Mouse (Mus musculus) WW6 (cell line): Measurements from ENCODE around the gene Tmc7.

ENCODE experiments used
- DNase-seq: peaks from one replicate; pipeline ENCODE4 v3.0.0-alpha.2; 2013; ENCODE audit warnings: low read depth, low spot score

Gene Tmc7

DNA sequence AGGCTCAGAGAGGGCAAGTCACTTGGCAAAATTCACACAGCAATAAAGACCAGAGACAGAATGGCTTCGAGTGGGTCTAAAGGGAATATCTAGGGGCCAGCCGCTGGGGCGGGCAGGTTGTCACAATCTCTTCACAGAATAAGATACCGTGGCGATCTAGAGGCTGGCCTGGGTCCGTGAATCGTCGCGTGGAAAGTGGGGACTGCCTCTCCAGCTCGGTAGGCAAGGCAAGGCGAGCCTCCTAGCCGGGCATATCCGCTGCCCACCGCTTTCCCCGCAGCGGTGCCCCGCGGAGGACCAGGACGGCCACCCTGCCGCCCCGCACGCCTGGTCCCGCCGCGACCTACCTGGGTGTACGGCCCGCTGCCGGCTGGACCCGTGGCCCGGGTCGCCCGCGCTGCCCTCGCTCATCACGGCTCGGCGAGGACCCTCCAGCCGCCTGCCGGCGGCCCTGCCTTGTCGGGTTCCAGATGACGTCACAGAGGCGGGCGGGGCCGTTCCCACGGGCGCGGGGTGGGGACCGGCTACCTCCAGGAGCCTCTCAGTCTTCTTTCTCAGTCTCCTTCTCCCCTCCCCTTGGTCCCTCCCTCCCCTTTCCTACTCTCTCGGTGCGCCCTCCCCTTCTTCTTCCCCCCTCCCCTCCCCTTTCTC lies at the start of gene Tmc7:
Gene Tmc7, minus strand, starts transcription at position 480 of the 651 bp plus-strand sequence.
- no peak for DNase-seq

DNA sequence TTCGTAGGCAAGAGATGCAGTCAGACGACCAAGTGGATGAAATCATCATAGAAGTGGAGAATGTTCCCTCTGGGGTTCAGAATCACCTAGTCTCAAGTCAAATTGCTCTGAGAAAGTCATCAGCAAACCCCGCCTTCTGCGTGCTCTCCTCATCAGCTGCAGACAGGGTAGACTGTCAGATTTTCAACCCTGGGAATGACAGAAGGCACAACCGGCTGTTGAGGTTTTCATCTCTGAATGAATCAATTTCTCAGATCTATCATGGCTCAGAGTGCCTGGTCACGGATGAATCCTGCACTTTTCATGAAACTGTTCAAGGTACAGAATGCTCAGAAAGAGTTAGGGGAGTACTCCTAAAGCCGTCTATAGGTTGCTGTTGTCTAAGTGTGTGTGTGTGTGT lies 49.4 kb upstream of the Tmc7 start:
- DNase-seq, result no peak

DNA sequence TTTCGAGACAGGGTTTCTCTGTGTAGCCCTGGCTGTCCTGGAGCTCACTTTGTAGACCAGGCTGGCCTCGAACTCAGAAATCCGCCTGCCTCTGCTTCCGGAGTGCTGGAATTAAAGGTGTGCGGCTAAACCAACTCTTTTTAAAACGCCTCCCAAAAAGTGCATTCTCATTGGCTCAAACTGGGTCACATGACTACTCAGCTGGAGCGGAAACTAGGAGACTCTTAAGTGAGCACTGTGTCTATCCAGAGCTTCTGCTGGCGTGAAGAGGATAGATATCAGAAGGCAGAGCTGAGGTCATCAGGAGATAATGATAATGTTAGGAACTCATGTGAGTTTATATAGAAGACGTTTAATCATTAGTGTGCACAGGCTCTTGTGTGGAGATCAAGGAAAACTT lies 48.6 kb upstream of the Tmc7 start:
- no peak for DNase-seq

DNA sequence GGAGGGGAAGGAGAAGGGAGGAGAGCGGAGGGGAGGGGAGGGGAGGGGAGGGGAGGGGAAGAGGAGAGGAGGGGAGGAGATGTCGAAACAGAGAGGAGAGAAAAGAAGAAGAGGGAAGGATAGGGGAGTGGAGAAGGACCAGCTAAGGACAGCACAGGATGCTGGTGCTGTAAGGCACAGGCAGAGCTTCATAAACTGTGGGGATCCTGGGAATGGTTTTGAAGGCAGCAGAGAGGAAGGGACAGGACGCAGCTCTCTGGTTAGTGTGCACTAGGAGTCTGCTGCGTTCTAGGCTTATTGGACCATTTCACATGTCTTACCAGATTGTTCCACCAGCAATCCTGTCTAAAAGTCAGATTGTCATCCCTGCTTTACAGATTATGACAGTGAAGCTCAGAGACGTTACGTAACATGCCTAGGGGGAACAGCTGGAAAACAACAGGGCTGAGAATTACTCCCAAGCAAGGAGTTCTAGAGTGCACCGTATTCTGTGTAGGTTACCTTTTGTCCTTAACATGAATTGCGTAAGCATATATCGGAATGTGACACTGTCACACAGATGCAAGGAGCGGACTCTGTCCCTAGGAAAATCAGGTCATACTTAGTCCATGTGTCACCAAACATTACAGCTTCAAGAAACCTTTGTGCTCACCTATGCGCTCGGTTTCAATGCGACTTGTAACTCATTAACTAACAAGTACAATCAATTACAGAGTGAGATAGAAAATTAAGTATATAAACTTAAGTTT lies 43.2 kb upstream of the Tmc7 start:
- no peak for DNase-seq

DNA sequence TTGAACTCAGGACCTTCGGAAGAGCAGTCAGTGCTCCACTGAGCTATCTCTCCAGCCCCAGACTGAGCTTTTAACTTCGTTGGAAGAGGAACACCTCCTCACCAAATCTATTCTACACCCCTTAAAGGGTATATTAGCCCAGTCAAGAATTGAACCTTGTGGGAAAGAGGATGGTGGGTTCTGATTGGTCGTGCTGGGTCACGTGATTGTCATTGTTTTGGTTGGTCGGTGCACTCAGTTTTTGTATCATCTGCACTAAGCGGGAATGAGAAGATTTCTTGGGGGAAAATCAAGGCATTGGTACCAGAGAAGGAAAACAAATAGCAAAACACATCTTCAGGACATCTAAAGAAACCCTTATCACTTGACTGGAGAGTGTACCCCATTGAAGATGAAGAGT lies 36.6 kb upstream of the Tmc7 start:
- no peak for DNase-seq

DNA sequence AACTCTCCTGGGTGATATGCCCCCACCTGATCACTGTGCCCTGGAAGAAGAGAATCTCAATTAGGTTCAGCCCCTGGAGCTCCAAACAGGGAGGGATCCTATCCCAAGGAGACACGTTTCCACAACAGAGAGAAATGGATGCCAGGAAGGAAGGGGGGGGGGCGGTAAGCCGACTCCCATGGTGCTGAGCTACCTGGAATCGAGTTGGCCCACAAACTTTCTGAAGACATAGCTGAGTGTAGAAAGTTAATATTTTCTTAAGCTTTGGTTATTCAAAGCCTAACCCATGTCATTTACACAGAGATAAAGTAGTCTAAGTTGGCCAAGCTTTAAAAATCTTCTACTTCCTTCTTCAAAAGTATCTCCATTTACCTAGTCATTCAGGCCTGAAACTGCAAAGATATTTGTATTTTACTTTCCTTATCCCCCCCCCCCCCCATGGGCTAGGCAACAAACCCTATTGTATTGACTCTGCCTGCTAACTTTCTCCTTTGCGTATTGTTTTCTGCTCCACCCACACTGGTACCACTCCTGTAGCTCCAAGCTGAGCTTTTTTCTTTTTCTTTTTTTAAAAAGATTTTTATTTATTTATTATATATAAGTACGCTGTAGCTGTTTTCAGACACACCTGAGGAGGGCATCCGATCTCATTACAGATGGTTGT lies 35.8 kb upstream of the Tmc7 start:
- no peak for DNase-seq

DNA sequence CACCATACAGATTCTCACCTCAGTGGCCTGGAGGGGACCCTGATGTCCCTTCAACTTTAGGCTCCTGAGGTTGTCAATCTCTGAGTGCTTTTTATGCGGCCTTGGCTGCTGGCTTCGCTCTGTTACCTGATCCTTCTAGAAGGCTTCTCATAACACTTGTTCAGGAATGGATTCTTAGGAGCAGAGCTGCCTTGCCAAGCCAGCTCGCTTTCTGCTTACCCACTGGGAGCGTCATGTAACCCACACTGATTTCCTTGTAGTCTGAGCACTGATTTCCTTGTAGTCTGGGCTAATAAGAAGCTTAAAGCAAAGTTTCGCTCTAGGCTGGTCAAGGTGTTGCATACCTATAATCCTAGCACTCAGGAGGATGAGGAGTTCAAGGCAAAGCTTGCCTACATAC lies 33.6 kb upstream of the Tmc7 start:
- DNase-seq, result no peak

DNA sequence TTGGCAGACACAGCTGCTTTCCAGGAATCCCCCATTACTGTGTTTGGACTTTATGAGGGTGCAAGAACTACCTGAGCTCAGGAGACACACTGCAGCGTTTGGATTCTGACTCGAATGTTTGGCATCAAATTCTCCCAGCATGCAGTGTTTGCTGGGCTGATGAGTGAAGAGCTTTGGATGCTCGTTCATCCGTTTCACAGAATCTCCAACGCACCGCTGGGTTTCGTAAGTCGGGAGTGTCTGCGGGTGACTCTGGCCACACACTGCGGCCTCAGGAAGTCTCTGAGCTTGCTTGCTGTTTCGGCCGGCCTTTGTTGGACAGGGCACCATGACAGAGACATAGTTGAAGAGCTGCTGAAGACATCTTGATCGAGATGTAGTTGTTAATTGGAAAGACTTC lies 29.5 kb upstream of the Tmc7 start:
- DNase-seq, result no peak

DNA sequence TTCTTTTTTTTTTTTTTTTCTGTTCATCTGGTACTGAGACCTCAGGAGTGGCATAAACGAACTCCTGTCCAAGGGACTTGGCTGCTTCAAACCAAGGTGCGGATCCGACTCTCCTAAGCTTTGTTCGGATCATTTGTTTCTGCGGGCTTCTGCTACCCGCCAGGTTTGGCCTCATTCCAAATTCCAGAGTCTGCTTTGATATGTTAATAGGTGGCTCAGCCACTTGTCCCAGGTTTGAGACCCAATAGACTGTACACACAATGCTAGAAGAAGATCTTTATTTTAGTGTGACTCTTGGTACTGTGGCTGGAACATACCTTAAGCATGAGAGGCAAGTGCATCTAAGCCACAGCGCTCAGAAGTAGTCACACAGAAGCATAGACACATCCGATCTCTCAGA lies 27.4 kb upstream of the Tmc7 start:
- no peak for DNase-seq

DNA sequence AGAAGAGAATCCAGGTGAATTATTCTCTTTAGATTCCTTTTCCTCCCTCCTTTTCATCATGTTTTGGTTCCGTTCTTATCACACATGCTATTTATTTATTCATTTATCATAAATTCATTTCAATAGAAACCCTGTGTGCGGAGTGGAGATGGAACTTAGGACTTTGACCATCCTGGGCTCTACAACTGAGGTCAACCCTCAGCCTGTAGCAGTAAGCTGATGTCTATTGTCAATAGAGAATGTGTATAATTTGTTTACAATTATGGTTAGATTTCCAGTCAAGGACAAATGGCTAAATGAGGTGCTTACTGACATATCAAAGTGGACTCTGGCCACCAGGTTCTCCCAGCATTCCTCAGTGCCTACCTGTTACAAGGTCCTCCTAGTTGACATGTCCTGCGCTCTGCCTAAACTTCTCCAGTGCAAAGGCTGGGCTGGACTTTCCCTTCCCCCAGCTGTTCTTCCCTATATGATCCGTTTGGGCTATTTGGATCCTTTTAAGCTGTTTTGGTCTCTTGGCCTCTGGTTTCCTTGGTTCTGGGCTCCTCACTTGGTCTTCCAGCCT lies 26.7 kb upstream of the Tmc7 start:
- DNase-seq, result no peak

DNA sequence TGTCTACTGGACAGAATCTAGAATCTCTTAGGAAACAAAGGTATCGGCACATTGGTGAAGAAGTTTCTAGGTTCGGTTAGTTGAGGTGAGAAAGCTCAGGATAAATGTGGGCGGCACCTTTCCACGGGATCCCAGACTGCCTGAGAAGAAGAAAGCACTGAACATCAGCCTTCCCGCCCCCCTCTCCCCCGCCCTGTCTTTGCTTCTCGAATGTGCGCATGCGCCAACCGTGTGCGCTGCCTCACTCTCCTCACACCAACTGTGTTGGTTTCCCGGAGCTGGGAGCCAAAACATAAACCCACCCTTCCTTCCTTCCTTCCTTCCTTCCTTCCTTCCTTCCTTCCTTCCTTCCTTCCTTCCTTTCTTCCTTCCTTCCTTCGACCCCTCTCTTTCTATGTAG lies 26.2 kb upstream of the Tmc7 start:
- DNase-seq, result no peak

DNA sequence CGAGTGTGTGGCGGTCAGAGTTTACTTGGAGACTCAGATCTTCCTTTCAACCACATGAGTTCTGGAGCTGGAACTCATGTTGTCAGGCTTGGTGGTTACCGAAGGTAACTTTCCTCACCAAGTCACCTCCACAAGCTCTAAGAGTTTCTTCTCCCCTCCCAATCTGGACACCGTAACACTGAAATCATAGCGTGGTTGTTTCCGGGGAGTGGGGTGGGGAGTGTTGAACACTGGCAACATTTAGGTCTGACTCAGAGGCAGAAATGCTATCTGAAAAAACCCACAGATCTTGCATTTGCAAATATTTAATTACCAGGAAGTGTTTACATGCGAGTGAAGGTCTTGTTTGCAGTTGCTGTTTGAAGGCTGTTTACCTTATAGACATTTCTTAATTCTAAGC lies 25.3 kb upstream of the Tmc7 start:
- no peak for DNase-seq

DNA sequence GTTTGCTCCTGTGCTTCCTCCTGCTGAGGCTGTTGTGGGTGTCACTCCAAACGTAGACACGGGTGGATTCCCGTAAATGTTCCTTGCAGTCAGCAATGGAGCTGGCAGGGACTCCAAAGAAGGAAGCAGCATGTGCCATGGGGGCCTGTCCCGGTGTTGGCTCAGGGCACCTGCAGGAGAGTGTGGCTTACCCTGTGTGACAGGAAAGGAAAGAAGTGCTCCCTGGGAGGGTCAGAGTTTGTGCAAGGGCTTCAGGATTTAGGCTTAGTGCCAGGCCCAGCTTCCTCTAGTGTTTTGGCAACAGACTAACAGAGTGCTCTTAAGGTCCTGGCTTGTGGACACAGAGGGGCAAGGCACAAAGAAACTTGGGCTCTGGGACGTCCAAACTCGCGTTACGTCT lies 20.3 kb upstream of the Tmc7 start:
- DNase-seq, result no peak

DNA sequence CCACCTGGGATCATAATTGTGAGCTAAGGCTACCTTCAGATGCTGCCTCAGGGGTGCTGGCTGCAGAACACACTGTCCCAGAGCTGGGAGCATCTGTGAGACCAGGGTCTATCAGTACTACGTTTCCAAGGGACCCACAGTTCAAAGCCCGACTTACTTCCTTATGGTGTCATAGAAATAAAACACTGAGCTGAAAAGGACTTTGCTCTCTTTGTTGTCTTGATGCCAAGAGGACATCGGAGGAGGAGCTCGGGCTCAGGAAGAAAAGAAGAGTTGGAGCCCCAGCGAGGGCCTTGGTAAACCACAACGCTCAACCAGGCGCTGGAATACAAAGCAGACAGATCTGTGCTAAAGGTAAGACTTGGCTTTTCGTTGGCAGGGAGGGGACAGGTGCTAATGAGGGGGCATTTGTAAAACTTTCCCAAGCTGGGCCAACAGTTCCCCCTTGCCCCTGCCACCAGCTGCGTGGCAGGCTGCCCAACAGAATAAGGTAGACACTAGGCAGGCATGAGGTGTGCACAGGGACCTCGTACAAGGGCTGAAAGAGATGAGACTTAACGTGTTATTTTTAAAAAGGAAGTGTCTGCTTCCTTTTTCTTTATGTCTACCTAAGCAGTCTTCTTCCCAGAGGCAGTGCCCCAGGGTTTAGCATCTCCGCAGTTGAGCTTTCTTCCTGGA lies 15.6 kb upstream of the Tmc7 start:
- DNase-seq, result no peak

DNA sequence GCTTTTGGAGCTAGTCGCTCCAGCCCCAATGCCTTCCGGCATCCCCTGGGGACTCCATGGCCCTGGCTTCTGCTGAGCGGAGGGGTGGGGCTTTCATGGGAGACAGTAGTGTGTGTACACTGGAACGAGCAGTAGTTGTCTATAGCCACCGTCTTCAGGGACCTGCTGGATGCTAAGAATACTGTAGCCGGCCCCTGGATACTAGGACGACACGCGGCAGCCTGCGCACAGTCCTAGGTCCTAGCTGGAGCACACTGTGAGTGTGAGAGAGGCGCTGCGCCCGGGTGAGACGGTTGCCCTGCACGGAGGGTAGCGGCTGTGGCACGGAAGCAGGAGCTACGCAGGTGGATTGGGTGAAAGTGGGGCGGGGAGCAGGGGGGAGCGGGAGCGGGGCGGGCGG lies 12.7 kb upstream of the Tmc7 start, which contains the start of gene Tmc5:
Gene Tmc5, plus strand, starts transcription at position 97 of the 400 bp plus-strand sequence.
- no peak for DNase-seq

DNA sequence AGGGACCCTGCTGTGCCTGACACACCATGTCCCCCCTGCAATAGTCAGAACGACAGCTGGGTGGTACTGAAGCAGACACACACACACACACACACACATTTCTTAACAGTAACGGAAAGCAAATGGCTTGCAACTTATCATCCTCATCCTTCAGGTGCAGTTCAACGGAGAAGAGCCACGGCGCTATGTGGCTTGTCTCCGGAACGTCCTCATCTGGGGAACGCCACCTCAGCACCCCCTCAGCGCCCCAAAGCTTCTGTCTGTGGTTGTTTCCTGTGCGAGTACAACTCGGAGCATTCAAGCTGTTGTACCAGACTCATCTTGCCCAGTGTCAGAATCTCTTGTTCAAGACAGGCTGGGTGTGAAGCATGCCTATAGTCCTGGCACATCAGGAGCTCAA lies 11.7 kb upstream of the Tmc7 start:
- no peak for DNase-seq

DNA sequence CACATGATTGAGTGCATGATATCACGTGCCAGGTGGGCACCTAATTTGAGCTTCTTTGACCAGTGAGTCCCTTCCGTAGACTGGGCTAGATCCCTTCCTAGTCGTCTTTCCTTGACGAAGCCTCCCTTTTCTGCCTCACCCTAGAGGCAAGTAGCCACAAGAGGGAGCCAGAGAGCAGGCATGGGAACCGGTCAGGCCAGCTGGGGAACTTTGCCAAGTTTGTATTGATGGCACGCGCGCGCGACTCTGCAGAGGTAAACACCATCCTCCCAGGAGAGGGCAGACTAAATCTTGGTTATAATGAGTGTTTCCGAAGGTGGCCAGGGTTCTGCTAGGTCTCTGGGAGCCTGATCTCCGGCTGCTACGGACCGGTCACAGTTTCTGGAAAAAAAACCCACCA lies 10.7 kb upstream of the Tmc7 start:
- peak; percentile 65 for DNase-seq

DNA sequence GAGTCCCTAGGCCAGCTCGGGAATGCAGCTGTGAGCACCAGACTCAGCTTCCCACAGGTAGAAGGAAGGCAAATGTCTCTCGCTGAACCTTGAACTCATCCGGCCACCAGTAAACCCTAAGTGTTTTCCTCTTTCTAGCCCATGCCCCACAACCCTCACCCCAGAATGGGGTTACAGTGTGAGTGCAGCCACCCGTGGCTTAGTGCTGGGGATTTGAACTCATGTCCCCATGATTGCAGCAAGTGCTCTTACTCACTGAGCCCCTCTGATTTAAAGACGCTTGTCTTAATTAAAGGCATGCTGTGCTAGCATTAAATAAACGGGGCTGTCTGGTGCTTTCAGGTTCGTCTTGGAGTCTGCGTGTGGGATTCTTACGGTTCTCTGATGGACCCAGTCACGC lies 10.1 kb upstream of the Tmc7 start:
- DNase-seq, result no peak

DNA sequence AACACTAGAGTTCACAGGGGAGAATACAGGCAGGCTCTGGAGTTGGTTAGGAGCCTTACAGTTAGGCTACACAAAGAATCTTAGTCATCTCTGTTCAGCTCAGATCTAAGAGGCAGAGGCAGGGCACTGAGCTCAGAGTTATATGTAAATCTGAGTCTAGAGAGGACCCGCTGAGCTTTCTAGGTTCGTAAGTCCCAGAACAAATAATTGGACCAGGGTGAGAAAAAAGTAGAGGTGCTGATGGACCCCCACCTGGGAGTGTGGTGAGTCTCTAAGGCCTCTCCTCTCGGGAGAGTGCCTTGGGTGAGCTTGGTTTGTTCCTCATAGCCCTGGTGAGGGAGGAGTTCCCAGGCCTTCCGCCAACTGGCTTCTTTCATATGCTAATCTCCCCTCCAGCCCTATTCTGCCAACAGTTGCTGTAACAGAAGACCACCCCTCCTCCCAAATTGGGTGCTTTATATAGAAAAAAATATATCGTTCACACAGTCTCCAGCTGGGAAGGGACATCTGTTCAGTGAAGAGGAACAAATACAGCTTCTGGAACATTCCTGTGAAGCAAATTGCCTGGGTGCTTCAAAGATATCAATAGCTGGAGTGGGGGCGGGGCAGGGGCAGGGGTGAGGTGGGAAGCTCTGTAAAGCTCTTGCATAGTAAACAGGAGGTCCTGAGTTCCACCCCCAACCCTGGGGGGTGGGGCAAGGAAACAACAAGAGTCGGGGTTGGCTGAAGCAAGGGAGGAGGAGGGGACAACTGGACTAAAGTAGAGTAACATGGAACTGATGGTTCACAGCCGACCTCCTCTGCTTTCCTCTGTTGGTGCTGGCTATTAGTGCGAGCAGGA lies 9.3 kb upstream of the Tmc7 start:
- peak; percentile 85 for DNase-seq

DNA sequence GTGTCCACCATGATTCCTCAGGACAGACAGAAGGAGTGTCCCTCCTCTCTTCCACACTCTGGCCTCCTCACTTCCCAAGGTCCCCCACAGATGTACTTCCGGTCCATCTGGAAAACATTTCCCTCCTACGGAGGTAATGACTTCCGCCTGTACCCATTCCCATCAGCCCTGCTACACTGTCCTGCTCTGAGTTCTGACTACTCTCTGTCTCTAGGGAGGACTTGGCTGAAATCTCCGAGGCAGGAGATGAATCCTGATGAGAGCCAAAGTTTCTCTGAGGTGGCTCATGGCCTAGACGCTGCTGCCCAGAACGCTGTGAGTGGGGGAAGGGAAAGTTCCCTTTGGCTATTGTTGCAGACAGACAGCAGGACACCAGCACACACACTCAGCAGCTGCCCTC lies 7.6 kb upstream of the Tmc7 start:
- DNase-seq, result no peak

DNA sequence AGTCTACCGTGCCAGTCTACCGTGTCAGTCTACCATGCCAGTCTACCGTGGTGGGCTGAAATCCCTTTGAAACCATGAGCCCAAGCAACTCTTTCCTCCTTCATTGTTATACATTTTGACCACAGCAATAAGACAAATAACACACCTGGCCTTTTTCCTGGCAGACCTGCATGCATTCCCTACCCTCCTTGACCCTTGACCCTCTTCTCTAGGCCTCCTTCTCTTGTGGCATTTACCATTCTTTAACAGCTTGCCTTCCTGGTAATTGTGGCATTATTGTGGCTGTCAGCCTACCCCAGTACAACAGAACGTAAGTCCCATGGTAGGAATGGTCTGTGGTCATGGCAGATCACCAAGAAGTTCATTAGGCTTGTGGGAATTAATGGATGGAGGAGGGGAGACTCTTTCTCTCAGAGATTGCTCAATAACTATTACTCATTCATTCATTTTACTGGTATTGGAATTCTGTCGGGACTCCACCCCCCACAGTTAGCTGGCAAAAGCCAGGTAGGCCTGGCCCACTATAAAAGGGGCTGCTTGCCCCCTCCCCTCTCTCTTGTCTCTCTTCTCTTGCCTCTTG lies 6.3 kb upstream of the Tmc7 start:
- no peak for DNase-seq
